ENCODE assay signal across 15 mouse cellular contexts in the genomic region with DNA sequence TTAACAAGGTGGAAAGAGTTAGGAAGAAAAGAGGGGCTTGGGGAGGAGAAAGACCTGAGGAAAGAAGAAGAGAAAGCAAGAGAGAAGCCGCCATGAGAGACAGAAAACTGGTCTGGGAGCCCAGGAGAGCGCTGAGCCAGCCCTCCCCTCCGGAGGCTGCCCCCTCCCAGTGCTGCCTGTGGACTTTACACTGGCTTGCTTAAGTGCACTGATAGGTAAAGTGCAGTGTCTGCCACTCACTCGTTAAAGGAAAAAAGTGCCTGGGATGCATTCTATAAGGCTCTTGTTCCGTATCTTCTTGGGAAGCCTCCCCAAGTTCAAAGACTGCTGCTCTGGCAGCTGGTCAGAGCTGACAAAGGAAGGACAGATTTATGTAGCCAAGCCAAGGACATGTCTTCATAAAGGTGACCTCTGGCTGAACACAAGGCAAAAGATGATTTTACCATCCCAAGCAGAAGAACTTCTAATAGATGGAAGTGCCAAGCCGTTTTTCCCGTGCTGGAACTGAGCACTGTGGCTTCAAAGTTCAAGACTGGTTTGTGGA. TPM values are rescaled to one million over a fixed set of nuclear protein-coding genes. Genes with fewer than 3 reads are reported as not detected.
A peak's percentile ranks its signal among the peaks of the same experiment; 100 is the strongest.
DNase-seq lines count a peak whose midpoint lies in the region; ATAC-seq and TF ChIP-seq lines count a peak whose summit lies in the region.
"Had no signal": no experiment of that assay in that cellular context is flagged by ENCODE, and none has a peak within 500 bp of the region (broad histone marks: within the 10 kb centered on the region; RNA-seq: fewer than 3 reads in every experiment).

No protein-coding gene starts in this region.

- WGBS in lung, embryonic 14.5 days: 46% methylated on average over 7 of the region's 7 CpGs
- 60% methylated on average over 7 of the region's 7 CpGs for WGBS in stomach, postnatal 0 days

- no peak overlapping the region for H3K9ac ChIP-seq in lung, embryonic 14.5 days
- H3K9ac ChIP-seq in stomach, postnatal 0 days (ENCODE audit: low read length): no peak overlapping the region

- TF ChIP-seq EP300 in stomach, postnatal 0 days (optimal IDR thresholded peaks at IDR 0.05): no peak

- TF ChIP-seq CTCF in lung, embryonic 14.5 days (IDR thresholded peaks at IDR 0.05; ENCODE audit: low read depth): no peak
- TF ChIP-seq CTCF in stomach, postnatal 0 days (IDR thresholded peaks at IDR 0.05; ENCODE audit: low read depth): no peak

- peak; percentile 20 for DNase-seq in adrenal gland, adult 2 months
- DNase-seq in adrenal gland, postnatal 4 days (ENCODE audit: low spot score in 2 of 2): no peak
- DNase-seq in lung, embryonic 14.5 days: peak; percentile 11
- DNase-seq in lung, postnatal 25 days (ENCODE audit: low spot score): no peak
- DNase-seq in kidney, postnatal 14 days: peak; percentile 44
- DNase-seq in stomach, postnatal 0 days (ENCODE audit: low spot score): peak; percentile 58
- no peak for DNase-seq in ovary, postnatal 14 days (ENCODE audit: low spot score)
- DNase-seq: adrenal gland, postnatal 25 days; cerebellum, adult 11-12 months; spleen, adult 18-20 months had no signal

- H3K36me3 ChIP-seq in lung, embryonic 14.5 days (ENCODE audit: insufficient read depth): no peaks in the 10 kb centered on the region
- H3K36me3 ChIP-seq in stomach, postnatal 0 days (ENCODE audit: control insufficient read depth, insufficient read depth, low read length): no peaks in the 10 kb centered on the region
- H3K36me3 ChIP-seq: hindbrain, embryonic 10.5 days had no signal

- H3K4me2 ChIP-seq in lung, embryonic 14.5 days: no peak overlapping the region
- H3K4me2 ChIP-seq in stomach, postnatal 0 days (replicated peaks; ENCODE audit: low read depth): no peak overlapping the region

- H3K4me3 ChIP-seq in lung, embryonic 14.5 days (ENCODE audit: low read depth, low read length): no peak overlapping the region
- H3K4me3 ChIP-seq in stomach, postnatal 0 days (ENCODE audit: low read depth, low read length): no peak overlapping the region
- H3K4me3 ChIP-seq: erythroblast, embryonic 14.5 days; hindbrain, embryonic 10.5 days; layer of hippocampus, adult 2 months had no signal

- ATAC-seq in lung, embryonic 14.5 days (ENCODE audit: insufficient read depth): no peak
- no peak for ATAC-seq in stomach, postnatal 0 days (ENCODE audit: low FRiP score, low TSS enrichment)
- no peak for ATAC-seq in megakaryocyte, adult 5-6 weeks (ENCODE audit: poor library complexity, severe bottlenecking)

- H3K27ac ChIP-seq in lung, embryonic 14.5 days (ENCODE audit: low read depth): no peak overlapping the region
- H3K27ac ChIP-seq in stomach, postnatal 0 days (replicated peaks): no peak overlapping the region
- H3K27ac ChIP-seq: hindbrain, embryonic 10.5 days; layer of hippocampus, adult 2 months had no signal

- H3K4me1 ChIP-seq in lung, embryonic 14.5 days (ENCODE audit: insufficient read depth): peaks cover 9% of the 10 kb centered on the region
- no peaks in the 10 kb centered on the region for H3K4me1 ChIP-seq in stomach, postnatal 0 days (replicated peaks; ENCODE audit: control insufficient read depth, insufficient read depth)

- H3K9me3 ChIP-seq in lung, embryonic 14.5 days (ENCODE audit: low read depth, low read length): no peaks in the 10 kb centered on the region
- no peaks in the 10 kb centered on the region for H3K9me3 ChIP-seq in stomach, postnatal 0 days (ENCODE audit: control insufficient read depth, low read length)
- H3K9me3 ChIP-seq: hindbrain, embryonic 10.5 days had no signal

- no peaks in the 10 kb centered on the region for H3K27me3 ChIP-seq in lung, embryonic 14.5 days (ENCODE audit: insufficient read depth, low read length)
- H3K27me3 ChIP-seq in stomach, postnatal 0 days (ENCODE audit: control insufficient read depth, insufficient read depth, low read length): no peaks in the 10 kb centered on the region

RNA-seq across cellular contexts. Expression of gene Numb, which starts 3.5 kb away (rescaled TPM):
- 10 to 100 TPM; 49.9 to 53.8 TPM for total RNA-seq in adrenal gland, adult 2 months (2021)
- 68.9 and 69.9 TPM in 2 replicates for polyA plus RNA-seq in adrenal gland, adult 2 months (2012; rRNA removed)
- 10 to 100 TPM; 46.9 to 48.3 TPM for total RNA-seq in adrenal gland, postnatal 4 days (2021)
- 36.0 and 38.3 TPM in 2 replicates for polyA plus RNA-seq in lung, embryonic 14.5 days (2014; fragmentation: Nextera tagmentation; extraction: Ambion mirVana)
- 19.9 and 22.6 TPM in 2 replicates for polyA plus RNA-seq in stomach, postnatal 0 days (2015; fragmentation: Nextera tagmentation; extraction: Ambion mirVana)
- total RNA-seq in megakaryocyte, adult 5-6 weeks (2015): 28.4 and 35.7 TPM in 2 replicates
- total RNA-seq in megakaryocyte, adult 5-6 weeks (2017): 34.4 and 36.0 TPM in 2 replicates

RNA-seq across cellular contexts. Expression of gene Riox1, which starts 25.2 kb away (rescaled TPM):
- 10 to 100 TPM; 11.9 to 12.4 TPM for total RNA-seq in adrenal gland, adult 2 months (2021)
- 27.4 and 34.8 TPM in 2 replicates for polyA plus RNA-seq in adrenal gland, adult 2 months (2012; rRNA removed)
- 10 to 100 TPM; 15.9 to 16.7 TPM for total RNA-seq in adrenal gland, postnatal 4 days (2021)
- polyA plus RNA-seq in lung, embryonic 14.5 days (2014; fragmentation: Nextera tagmentation; extraction: Ambion mirVana): 18.6 and 20.1 TPM in 2 replicates
- 6.9 and 9.9 TPM in 2 replicates for polyA plus RNA-seq in stomach, postnatal 0 days (2015; fragmentation: Nextera tagmentation; extraction: Ambion mirVana)
- 10.1 and 11.2 TPM in 2 replicates for total RNA-seq in megakaryocyte, adult 5-6 weeks (2015)
- total RNA-seq in megakaryocyte, adult 5-6 weeks (2017): 10.1 and 13.4 TPM in 2 replicates

RNA-seq across cellular contexts. Expression of gene Heatr4, which starts 59.4 kb away (rescaled TPM):
- total RNA-seq in adrenal gland, adult 2 months (2021): not detected
- polyA plus RNA-seq in adrenal gland, adult 2 months (2012; rRNA removed): not detected in 2 replicates
- not detected for total RNA-seq in adrenal gland, postnatal 4 days (2021)
- polyA plus RNA-seq in lung, embryonic 14.5 days (2014; fragmentation: Nextera tagmentation; extraction: Ambion mirVana): not detected in 2 replicates
- polyA plus RNA-seq in stomach, postnatal 0 days (2015; fragmentation: Nextera tagmentation; extraction: Ambion mirVana): 0.06 TPM in 1 of 2 replicates, not detected in the other
- not detected in 2 replicates for total RNA-seq in megakaryocyte, adult 5-6 weeks (2015)
- total RNA-seq in megakaryocyte, adult 5-6 weeks (2017): not detected in 2 replicates
- total RNA-seq: adrenal gland, postnatal 25 days; layer of hippocampus, adult 2 months; left cerebral cortex, postnatal 36 days had no signal
- polyA plus RNA-seq: erythroblast, embryonic 14.5 days; hindbrain, embryonic 10.5 days had no signal

Comparison
In these comparisons a context has a peak if more than half of its experiments do, and no peak if none do; other contexts are left out.
1. DNase-seq: peak in adrenal gland, adult 2 months (single experiment), lung, embryonic 14.5 days (single experiment), kidney, postnatal 14 days (single experiment) and stomach, postnatal 0 days (single experiment); none in adrenal gland, postnatal 4 days (0 of 2), lung, postnatal 25 days (single experiment) and ovary, postnatal 14 days (single experiment).